9 mouse cellular contexts compared by ENCODE assay signal in the genomic region with DNA sequence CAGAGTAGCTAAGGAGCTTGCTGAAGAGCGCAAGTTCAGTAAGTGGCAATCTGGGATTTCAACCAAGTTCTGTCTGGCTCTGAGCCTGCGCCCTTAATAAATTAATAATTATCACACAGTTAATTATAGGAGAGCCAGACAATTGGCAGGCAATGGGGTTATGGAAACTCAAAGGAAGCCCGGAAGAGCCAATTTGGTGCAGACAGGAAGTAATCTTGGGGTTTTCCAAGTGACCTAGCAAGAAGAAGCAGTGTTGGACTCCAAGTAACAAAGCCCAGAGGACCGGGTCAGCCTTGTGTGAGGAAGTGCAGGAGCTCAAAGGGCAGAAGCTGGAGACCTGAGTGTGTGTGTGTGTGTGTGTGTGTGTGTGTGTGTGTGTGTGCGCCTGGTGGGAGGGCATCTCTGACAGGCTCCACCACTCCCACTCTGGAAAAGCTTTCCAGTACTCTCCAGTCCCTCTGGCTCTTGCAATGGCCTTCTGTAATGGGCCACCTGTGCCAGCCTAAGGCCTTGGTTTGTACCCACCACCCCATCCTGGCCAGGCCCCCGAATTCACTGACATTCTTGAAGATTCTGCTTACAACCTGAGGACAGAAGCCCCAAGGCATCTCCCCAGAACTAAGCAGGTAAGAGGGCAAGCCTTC.
DNase-seq lines count a peak whose midpoint lies in the region; ATAC-seq lines count a peak whose summit lies in the region.
"Had no signal": no experiment of that assay in that cellular context is flagged by ENCODE, and none has a peak within 500 bp of the region (broad histone marks: within the 10 kb centered on the region; RNA-seq: fewer than 3 reads in every experiment).

No protein-coding gene starts in this region.

- peak; percentile 21 for DNase-seq in adrenal gland, postnatal 14 days
- DNase-seq in adrenal gland, postnatal 25 days: no peak
- DNase-seq in layer of hippocampus, adult 9-11 months: peak; percentile 39
- DNase-seq in layer of hippocampus, postnatal 36 days: no peak
- peak; percentile 57 for DNase-seq in kidney, adult 18-20 months
- peak; percentile 56 for DNase-seq in lung, postnatal 25 days (ENCODE audit: low spot score)
- no peak for DNase-seq in gastrocnemius, postnatal 4 days (ENCODE audit: low spot score in 2 of 2)
- DNase-seq: gastrocnemius, postnatal 36 days had no signal

- ATAC-seq in frontal cortex, adult (ENCODE audit: low TSS enrichment): no peak

Comparison
In these comparisons a context has a peak if more than half of its experiments do, and no peak if none do; other contexts are left out.
1. DNase-seq: peak in adrenal gland, postnatal 14 days (single experiment), layer of hippocampus, adult 9-11 months (single experiment), kidney, adult 18-20 months (single experiment) and lung, postnatal 25 days (single experiment); none in adrenal gland, postnatal 25 days (single experiment), layer of hippocampus, postnatal 36 days (0 of 2) and gastrocnemius, postnatal 4 days (0 of 2).